Mouse (Mus musculus) left cerebral cortex, adult 18-20 months (tissue): ENCODE measurements around the gene Bcl2l10. TPM values are rescaled to one million over a fixed set of nuclear protein-coding genes. Genes with fewer than 3 reads are reported as not detected.
"Not testable (repeated sequence)": the region's sequence is repeated elsewhere in the genome, so short reads cannot be mapped to it uniquely, and the experiment has no call there.

Experiments used
- DNase-seq, 2 experiments: peaks; one replicate each; pipeline ENCODE4 v3.0.0; 2021 to 2022; ENCODE audit warnings: low spot score in 2 of 2, mixed read lengths in 1 of 2
- total RNA-seq, 2 experiments: library from RNA; stranded (reverse); gene quantifications; 2 replicates each; pipeline ENCODE4 v1.2.3; 2021

The Bcl2l10 gene
- total RNA-seq, 2 experiments from 2014 or later = not detected

GRCm38 (mm10) chr9:75338016-75338415 is 9.5 kb upstream of the Bcl2l10 start:
- DNase-seq = peak; percentile 62 to 80

GRCm38 (mm10) chr9:75342433-75342832 is 5.1 kb upstream of the Bcl2l10 start:
- no peak for DNase-seq

- no peak for DNase-seq
Measured at GRCm38 (mm10) chr9:75348066-75348465, 508 bp downstream of the Bcl2l10 start.

GRCm38 (mm10) chr9:75348641-75349040 is 1.1 kb downstream of the Bcl2l10 start:
- DNase-seq = no peak

GRCm38 (mm10) chr9:75353094-75353493 is 5.5 kb downstream of the Bcl2l10 start:
- peak in 1 of 2 experiments; percentile 36 for DNase-seq

GRCm38 (mm10) chr9:75355783-75356182 is 8.2 kb downstream of the Bcl2l10 start:
- DNase-seq = no peak

- peak; percentile 34 to 52 for DNase-seq
Measured at GRCm38 (mm10) chr9:75357087-75357654, 9.6 kb downstream of the Bcl2l10 start.

GRCm38 (mm10) chr9:75361699-75362098 is 14.1 kb downstream of the Bcl2l10 start:
- peak; percentile 61 to 76 for DNase-seq

GRCm38 (mm10) chr9:75362201-75362600 is 14.6 kb downstream of the Bcl2l10 start:
- DNase-seq = no peak

GRCm38 (mm10) chr9:75363001-75363400 is 15.4 kb downstream of the Bcl2l10 start:
- DNase-seq = no peak

GRCm38 (mm10) chr9:75363702-75364101 is 16.1 kb downstream of the Bcl2l10 start:
- DNase-seq = not testable (repeated sequence)

GRCm38 (mm10) chr9:75365195-75365594 is 17.6 kb downstream of the Bcl2l10 start:
- no peak for DNase-seq

- DNase-seq = no peak
Measured at GRCm38 (mm10) chr9:75366191-75366590, 18.6 kb downstream of the Bcl2l10 start.

GRCm38 (mm10) chr9:75368779-75369178 is 21.2 kb downstream of the Bcl2l10 start:
- DNase-seq = no peak

GRCm38 (mm10) chr9:75375606-75376005 is 28.0 kb downstream of the Bcl2l10 start:
- no peak for DNase-seq

GRCm38 (mm10) chr9:75376428-75376827 is 28.9 kb downstream of the Bcl2l10 start:
- DNase-seq = no peak

GRCm38 (mm10) chr9:75378774-75379173 is 31.2 kb downstream of the Bcl2l10 start:
- DNase-seq = no peak

- no peak for DNase-seq
Measured at GRCm38 (mm10) chr9:75382825-75383224, 35.3 kb downstream of the Bcl2l10 start.

- DNase-seq = no peak
Measured at GRCm38 (mm10) chr9:75383785-75384184, 36.2 kb downstream of the Bcl2l10 start.

GRCm38 (mm10) chr9:75384337-75384962 is 36.9 kb downstream of the Bcl2l10 start:
- no peak for DNase-seq

GRCm38 (mm10) chr9:75385218-75385974 is 37.8 kb downstream of the Bcl2l10 start:
- no peak for DNase-seq

GRCm38 (mm10) chr9:75393251-75393650 is 45.7 kb downstream of the Bcl2l10 start:
- DNase-seq = no peak
